Mouse (Mus musculus): ENCODE data around the gene Mrpl2.

Mrpl2 gene

DNA sequence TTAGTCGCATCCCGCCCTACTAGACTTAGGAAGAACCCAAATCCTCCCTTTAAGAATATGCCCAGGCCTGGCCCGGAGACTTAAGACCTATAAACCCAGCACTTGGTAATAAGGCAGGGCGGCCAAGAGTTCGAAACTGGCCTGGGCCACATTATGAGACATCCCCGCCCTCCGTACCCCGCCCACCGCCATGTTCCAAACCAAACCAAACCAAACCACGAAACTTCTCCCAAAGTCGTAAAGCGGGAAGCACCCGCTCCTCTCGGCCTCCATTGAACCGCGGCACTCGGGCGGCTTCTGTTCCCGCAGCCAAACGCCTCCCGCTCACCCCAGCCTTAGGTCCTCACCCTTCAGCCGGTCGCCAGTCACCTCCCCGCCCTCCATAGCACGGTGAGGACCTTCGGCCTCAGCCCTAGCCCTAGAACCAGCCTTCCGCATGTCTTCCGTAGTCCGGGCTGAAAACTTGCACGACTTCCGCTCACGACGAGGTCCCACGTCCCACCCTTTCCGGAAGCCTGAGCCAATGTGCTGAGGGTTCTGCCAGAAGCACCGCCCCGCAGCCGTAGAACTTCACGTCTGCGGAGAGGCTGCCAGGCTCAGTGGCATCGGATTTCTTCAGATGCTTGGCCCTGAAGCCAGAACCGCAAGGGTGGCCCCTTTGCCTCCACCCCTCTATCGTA, 28.0 kb downstream of the Mrpl2 start, which contains the start of gene Rrp36:
Rrp36 (minus strand) TSS at position 503 of the 680 bp plus-strand sequence.
- peak; percentile 92 to 93 for DNase-seq

DNA sequence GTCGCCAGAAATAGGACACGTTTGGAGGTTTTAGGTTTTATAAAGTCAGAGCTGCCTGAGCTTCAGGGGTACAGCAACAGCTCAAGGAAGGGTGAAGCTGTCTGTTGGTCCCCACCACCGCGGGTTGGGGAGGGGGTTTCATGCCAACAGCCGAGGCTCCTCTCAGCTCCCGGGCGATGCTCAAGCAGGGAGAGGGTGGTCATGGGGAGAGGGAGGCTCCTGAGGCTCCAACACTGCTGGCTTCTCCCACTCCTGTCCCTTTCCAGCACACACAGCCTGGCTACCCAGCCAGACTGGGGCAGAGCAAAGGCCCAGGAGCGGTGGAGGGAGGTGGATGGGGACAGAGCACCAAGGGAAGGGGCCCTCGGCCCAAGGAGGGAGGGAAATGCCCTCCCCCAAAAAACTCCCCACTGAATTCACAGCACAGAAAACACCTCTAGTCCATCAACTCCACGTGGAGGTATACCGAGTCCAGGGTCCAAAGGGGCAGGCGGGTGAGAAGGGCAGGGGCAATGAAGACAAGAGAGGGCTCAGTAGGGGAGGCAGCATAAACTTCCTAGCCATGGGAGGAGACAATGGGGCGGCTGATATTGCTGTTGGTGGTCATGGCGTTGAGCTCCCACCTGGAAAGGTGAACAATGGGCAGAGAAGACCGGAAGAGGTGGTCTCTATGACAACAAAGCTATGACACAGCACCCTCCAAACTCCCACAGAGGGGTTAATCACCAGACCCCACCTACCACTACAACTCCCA, 28.7 kb downstream of the Mrpl2 start:
- DNase-seq, result no peak

DNA sequence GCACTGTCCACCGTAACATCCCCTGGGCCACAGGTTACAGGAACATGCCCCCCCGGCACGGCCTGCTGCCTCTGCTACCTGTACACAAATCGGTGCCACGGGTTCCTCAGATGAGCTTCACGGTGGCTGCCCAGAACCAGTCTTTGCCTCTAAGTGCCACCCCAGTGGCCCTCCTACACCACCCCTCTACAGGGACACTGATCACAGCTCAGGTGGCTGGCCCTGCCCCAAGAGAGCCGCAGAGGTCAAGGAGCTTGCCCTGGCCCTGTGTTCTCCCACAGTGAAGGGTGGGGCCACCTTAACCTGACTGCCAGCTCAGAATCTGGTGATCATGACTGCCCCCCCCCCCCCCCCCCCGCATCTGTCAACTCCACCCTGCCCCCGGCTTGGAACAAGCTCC, 32.4 kb downstream of the Mrpl2 start, which contains the start of gene Mea1:
Mea1 (plus strand) TSS at position 378 of the 400 bp plus-strand sequence.
- DNase-seq, result peak in 1 of 2 experiments; percentile 28

DNA sequence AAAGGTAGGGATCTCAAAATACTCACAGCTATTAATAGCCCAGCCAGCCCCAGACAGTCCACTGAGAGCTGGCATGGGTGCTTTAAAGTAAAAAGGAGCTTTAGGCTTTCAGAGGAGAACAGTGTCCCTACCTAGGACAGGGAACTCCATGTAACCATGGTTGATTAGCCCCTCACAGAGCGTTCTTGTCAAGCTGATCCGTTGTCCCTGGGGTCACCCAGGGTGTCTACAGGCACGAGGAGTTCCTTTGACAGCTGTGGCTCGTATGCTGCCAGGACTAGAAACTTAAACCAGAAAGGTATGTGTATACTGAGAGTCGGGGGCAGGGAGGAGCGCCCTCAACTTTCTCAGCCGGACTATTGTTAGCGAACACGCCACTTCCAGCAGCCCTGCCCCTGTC, 32.9 kb downstream of the Mrpl2 start:
- DNase-seq, result no peak

DNA sequence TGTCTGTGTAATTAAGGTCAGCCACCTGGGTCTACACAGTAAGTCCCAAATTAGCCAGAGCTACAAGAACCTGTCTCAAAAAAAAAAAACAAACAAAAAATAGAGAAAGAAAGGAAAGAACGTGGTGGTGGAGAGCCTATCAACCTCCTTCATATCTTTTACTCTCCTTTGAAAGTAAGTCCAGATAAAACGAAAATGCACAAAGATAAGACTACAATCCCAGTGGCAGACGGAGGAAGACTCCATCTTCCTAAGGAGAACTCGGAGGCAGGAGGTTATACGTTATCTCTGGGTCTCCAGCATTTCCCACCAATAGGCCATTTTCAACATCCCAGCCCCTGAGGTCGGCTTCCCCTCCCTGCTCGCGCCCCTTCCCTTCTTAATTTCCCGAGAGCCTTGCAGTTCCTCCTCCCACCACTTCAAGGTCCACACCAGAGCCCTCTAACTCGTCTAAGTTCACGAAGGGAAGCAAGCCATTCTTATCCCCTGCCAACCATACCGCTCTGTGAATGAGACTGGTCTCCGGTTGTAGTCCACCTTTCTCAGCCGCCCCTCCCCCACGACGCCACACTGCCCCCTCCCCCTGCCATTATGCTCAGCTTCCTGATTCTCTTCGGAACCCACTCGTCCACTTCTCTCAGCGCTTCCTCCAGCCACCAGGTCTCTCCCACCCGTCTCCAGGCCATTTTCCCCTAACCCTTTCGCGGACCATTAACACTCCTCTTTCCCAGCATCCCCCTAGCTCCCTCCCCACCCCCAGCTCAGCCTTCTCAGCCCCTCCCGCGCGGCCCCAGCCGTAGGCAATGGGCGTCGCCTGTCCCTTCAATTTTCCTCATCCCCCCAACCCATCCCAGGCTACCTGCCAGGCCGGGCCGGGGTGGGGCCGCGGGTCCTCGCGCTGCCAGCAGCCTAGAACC, 34.1 kb downstream of the Mrpl2 start:
- DNase-seq, result peak; percentile 38 to 51

DNA sequence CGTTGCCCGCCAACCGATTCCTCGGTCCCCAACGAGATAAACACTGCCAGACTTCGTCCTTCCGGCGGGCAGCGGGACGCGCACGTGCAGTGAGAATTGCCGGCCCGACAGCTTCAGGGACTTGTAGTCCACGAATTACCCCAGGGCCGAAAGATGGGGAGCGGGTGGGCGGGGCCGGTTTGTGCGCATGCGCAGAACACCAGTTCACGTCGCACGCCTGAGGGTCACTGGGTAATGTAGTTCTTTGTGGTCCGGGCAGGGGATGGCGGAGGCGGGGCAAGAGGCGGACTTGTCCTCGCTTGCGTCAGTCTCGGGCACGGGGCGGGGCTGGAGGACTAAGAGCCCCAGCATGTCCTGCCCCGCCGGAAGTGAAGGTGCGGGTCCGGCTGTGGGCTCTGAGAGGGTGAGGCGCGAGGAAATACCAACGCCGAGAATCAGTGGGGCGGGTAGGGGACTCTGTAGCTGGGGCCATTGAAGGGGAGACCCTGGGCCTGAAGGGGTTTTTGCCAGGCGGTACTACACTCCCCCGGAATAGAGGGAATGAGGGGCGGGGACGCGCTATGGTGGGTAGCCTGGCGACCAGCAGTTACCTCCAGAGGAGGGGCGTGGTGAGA, 34.8 kb downstream of the Mrpl2 start, which contains the start of gene Klhdc3:
Klhdc3 (minus strand) TSS at position 155 of the 614 bp plus-strand sequence.
- DNase-seq, result peak; percentile 98

DNA sequence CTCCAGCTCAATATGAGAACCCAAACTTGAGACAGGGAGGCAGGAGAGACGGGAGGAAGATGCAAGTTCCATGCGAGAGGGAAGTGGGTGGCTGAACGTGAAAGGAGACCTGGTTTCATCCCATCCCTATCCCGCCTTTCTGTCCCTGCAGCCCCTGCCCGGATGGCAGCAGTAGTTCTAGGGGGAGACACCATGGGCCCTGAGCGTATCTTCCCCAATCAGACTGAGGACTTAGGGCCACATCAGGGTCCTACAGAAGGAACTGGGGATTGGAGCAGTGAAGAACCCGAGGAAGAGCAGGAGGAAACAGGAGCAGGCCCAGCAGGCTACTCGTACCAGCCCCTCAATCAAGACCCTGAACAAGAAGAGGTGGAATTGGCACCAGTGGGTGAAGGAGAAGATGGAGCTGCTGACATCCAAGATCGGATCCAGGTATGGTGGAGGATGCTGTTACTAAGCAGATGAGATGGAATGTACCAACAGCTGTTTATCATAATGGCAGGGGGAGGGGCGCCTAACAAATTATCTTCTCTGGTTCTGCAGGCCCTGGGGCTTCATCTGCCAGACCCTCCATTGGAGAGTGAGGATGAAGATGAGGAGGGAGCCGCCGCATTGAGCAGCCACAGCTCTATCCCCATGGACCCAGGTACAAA, 35.6 kb downstream of the Mrpl2 start:
- no peak for DNase-seq

DNA sequence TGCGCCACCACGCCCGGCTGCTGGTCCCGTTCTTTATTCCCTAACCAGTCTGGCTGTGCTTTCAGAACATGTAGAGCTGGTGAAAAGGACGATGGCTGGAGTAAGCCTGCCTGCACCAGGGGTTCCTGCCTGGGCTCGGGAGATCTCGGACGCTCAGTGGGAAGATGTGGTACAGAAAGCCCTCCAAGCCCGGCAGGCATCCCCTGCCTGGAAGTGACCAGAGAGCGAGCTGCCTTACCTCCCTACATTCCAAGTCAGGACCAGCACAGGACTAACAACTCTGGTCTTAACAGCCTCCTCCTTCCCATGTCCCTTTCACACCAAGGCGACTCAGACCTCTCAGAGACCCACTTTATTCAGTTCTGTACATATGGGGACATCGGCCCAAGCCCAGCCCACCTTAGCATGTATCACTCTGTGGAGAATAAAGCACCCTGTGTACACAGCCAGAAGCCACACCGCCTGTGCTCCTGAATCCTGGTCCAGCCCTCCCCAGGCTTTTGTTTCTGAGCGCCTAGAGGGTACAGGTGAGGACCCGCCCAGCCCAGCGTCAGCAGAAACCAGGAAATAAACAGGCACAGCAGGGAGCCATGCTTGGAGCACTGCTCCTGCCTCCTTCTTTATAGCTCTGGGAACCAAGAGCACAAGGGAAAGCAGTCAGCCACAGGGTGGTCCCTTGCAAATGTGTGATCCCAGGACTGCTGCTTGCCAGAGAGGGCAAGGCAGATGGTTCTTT, 36.8 kb downstream of the Mrpl2 start:
- DNase-seq, result no peak

DNA sequence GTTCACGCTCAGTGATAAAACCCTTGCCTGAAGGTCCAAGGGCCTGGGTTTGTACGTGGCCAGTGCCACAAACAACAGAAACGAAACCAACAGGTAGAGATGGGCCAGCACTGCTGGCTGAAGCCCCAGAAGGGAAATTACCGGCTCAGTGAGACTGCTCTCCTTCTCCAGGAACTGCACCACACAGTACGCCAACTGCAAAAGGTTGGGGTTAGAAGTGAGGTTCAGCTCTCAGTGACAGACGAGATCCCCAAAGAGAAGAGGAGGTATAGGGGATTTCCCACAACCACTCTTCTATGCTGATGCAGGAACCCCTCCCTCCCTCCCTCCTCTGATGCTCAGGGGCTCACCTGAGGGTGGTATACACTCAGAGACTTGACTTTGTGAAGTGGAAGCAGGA, 39.9 kb downstream of the Mrpl2 start:
- DNase-seq, result no peak

DNA sequence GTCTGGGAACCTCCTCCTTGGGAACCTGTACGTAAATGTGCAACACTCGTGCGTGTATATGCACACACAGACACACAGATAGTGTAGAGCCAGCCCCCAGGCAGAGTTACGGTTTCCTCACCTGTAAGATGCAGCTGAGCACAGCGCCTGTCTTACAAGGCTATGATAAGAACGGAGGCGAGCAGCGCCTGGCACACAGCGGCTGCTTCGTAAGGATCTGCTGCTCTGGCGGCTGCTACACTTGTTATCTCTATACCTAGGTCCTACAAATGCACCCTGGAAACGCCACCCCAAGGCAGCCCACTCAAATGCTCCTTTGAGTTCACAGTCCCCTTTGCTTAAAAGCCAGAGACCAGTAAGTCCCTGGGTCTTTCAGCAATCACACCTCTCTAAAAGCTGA, 44.6 kb downstream of the Mrpl2 start:
- DNase-seq, result no peak

DNA sequence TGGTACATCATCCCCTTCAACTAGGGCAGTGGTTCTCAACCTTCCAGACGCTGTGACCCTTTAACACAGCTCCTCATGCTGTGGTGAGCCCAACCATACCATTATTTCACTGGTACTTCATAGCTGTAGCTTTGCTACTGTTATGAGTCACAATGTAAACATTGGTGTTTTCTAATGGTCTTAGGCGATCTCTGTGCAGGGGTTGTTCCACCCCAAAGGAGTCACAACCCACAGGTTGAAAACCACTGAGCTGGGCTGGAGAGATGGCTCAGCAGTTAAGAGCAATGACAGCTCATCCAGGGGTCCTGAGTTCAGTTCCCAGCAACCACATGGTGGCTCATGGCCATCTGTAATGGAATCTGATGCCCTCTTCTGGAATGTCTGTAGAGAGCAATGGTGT, 45.4 kb downstream of the Mrpl2 start:
- no peak for DNase-seq

DNA sequence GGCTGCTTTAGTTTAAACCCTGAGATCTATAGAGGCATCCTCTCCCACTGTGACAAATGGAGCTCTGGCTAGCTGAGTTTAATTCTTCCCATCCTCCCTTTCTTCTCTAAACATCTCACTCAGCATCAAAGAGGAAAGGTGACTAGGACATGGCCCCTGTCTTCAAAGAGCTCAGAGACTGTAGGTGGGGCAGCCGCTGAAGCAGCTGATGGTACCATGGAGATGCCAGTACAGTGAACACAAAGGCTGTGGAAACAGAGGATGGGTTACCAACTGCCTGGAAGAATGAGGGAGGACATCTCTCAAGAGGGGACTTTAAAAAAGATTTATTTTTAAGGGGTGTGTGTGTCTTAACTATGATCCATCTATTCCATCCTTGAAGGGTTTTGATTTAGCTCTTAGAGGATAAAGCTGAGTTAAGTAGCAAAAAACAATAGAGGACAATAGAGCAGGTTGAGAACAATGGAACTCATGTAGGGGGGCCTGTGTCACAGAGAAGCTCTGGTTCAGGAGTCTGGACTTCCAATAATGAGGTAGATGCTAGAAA, 48.6 kb downstream of the Mrpl2 start:
- DNase-seq, result no peak

DNA sequence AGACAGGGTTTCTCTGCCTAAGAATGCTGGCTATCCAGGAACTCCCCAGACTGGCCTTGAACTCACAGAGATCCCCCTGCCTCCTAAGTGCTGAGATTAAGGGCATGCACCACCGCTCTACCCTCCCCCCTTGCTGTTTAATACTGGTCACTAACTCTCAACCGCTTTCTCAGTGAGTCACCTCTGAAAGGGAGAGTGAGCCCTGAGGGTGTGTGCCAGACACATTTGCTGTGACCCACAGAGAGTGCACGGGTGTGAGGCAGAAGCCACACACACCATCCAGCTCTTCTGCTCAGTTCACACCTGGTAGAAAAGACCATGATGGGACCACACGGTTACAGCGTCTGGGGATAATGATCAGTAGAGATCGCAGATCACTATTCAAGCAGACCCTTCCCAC, 52.5 kb downstream of the Mrpl2 start:
- DNase-seq, result no peak

DNA sequence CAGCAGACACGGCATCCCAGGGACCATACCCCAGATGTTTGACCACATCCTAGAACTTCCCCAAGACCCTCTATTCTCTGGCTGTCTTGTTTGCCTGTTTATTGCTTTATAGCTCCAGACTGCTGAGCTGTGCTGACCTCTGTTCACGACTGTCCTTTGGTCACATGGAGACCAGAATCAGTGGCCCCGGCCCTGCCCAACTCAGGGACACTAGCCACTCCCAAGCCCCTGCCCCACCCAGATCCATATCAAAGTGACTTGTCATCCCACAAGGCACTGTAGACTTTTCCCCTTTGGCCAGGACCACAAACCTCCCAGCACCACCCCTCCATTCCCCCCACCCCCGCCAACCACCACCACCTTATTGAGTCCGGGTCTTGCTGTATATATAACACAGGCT, 53.2 kb downstream of the Mrpl2 start:
- no peak for DNase-seq
